Mouse (Mus musculus) liver, postnatal 0 days (tissue): ENCODE results near the gene Themis2. TPM values are rescaled to one million over a fixed set of nuclear protein-coding genes. Genes with fewer than 3 reads are reported as not detected.

ENCODE experiments used
- ATAC-seq: fragments of 200-750 bp; cut with Nextera tagmentation; 2 replicates; pipeline ENCODE4 v1.8.0; 2017; ENCODE audit warnings: mild to moderate bottlenecking, moderate library complexity
- DNase-seq: peaks from one replicate; pipeline ENCODE4 v3.0.0-alpha.2; 2016
- H3K27ac ChIP-seq: fragments of 300-500 bp; sonication (generic); 2 replicates; pipeline ENCODE4 v1.5.1; 2014; ENCODE audit warnings: antibody characterized with exemption, moderate library complexity, mild to moderate bottlenecking, low read depth
- H3K27me3 ChIP-seq: fragments of 300-500 bp; sonication (generic); 2 replicates; pipeline ENCODE4 v1.6.1; 2014; ENCODE audit warnings: low read length, control low read depth, mixed read lengths; ENCODE audit not compliant: insufficient read depth
- H3K36me3 ChIP-seq: fragments of 300-500 bp; sonication (generic); replicated peaks from 2 replicates; pipeline ENCODE4 v1.6.1; 2014; ENCODE audit warnings: mild to moderate bottlenecking, control low read depth, low read length, moderate library complexity, mixed read lengths; ENCODE audit not compliant: insufficient read depth
- H3K4me1 ChIP-seq: fragments of 300-500 bp; sonication (generic); 2 replicates; pipeline ENCODE4 v1.6.1; 2014; ENCODE audit warnings: antibody characterized with exemption, mild to moderate bottlenecking, control low read depth; ENCODE audit not compliant: insufficient read depth
- H3K4me2 ChIP-seq: fragments of 300-500 bp; sonication (generic); 2 replicates; pipeline ENCODE4 v1.6.1; 2014; ENCODE audit warnings: low read depth, mild to moderate bottlenecking, low read length, moderate library complexity, mixed read lengths
- H3K4me3 ChIP-seq: fragments of 300-500 bp; sonication (generic); 2 replicates; pipeline ENCODE4 v1.5.1; 2014; ENCODE audit warnings: low read depth, low read length
- H3K9ac ChIP-seq: fragments of 300-500 bp; sonication (generic); replicated peaks from 2 replicates; pipeline ENCODE4 v1.6.1; 2014; ENCODE audit warnings: mild to moderate bottlenecking, moderate library complexity
- H3K9me3 ChIP-seq: fragments of 300-500 bp; sonication (generic); 2 replicates; pipeline ENCODE4 v1.6.1; 2016; ENCODE audit warnings: mild to moderate bottlenecking, control low read depth, low read length, mixed read lengths
- CTCF ChIP-seq: sonication (generic); IDR thresholded peaks from 2 replicates; pipeline ENCODE4 v1.5.1; 2016; ENCODE audit warnings: antibody characterized with exemption, low read depth
- EP300 ChIP-seq: IDR thresholded peaks from 2 replicates; pipeline ENCODE4 v1.6.1; 2016; ENCODE audit warnings: antibody characterized with exemption, low read depth, mild to moderate bottlenecking
- WGBS: fragments of 180-500 bp; shearing (Covaris S2); extraction: QIAGEN DNeasy Blood & Tissue Kit; methylation state at CpG from one replicate; pipeline ENCODE4 v1.1.7; 2014; ENCODE audit not compliant: insufficient replicate concordance; 5-methylcytosine and 5-hydroxymethylcytosine counted together
- polyA plus RNA-seq: library from polyadenylated mRNA; unstranded; fragments of >200 nt; fragmentation: Nextera tagmentation; extraction: Ambion mirVana; gene quantifications from 2 replicates; pipeline ENCODE4 v1.2.1, GENCODE M21; 2015

Gene Themis2
- polyA plus RNA-seq, 1 experiment from 2014 or later: 3.1 TPM

- H3K4me1 ChIP-seq: no peaks in the 10 kb centered on the region; the same call in 1 of the 2 replicates
- H3K4me2 ChIP-seq: no peak overlapping the region
- ATAC-seq (no peak), DNase-seq (no peak)
- 60% methylated on average over 2 of the region's 2 CpGs for WGBS
- H3K36me3 ChIP-seq: peaks cover 12% of the 10 kb centered on the region
- no peaks in the 10 kb centered on the region for H3K27me3 ChIP-seq
- no peak for TF ChIP-seq EP300
- no peak for TF ChIP-seq CTCF
- H3K9me3 ChIP-seq: no peaks in the 10 kb centered on the region
- no peak overlapping the region for H3K4me3 ChIP-seq
- no peak overlapping the region for H3K27ac ChIP-seq
- no peak overlapping the region for H3K9ac ChIP-seq
Observed at GRCm38 (mm10) chr4:132783732-132784131, 12.5 kb downstream of the Themis2 start.

- no peaks in the 10 kb centered on the region for H3K27me3 ChIP-seq
- peaks cover 45% of the 10 kb centered on the region for H3K36me3 ChIP-seq
- H3K27ac ChIP-seq: no peak overlapping the region
- TF ChIP-seq EP300 (no peak), CTCF (no peak; the same call in 1 of the 2 replicates)
- DNase-seq (no peak), ATAC-seq (0 out of 2 replicates have a peak, but pooled peaks have one; percentile 18)
- H3K9ac ChIP-seq: no peak overlapping the region
- no peak overlapping the region for H3K4me2 ChIP-seq
- WGBS: 76% methylated on average over 4 of the region's 4 CpGs
- no peaks in the 10 kb centered on the region; the same call in 1 of the 2 replicates for H3K4me1 ChIP-seq
- no peaks in the 10 kb centered on the region for H3K9me3 ChIP-seq
- H3K4me3 ChIP-seq: no peak overlapping the region
Observed at GRCm38 (mm10) chr4:132780288-132780687, 15.9 kb downstream of the Themis2 start.

- TF ChIP-seq EP300 (no peak), CTCF (no peak)
- ATAC-seq (no peak), DNase-seq (no peak)
- no peak overlapping the region for H3K4me3 ChIP-seq
- H3K36me3 ChIP-seq: peaks cover 61% of the 10 kb centered on the region
- H3K9ac ChIP-seq: no peak overlapping the region
- no peaks in the 10 kb centered on the region; the same call in 1 of the 2 replicates for H3K4me1 ChIP-seq
- no peaks in the 10 kb centered on the region for H3K27me3 ChIP-seq
- H3K9me3 ChIP-seq: no peaks in the 10 kb centered on the region
- no peak overlapping the region for H3K4me2 ChIP-seq
- H3K27ac ChIP-seq: no peak overlapping the region
- 91% methylated on average over 6 of the region's 6 CpGs for WGBS
Observed at GRCm38 (mm10) chr4:132778562-132779201, 17.5 kb downstream of the Themis2 start.

GRCm38 (mm10) chr4:132776764-132777163 lies 19.4 kb downstream of the Themis2 start:
- Histone ChIP-seq H3K36me3 (peaks cover 75% of the 10 kb centered on the region), H3K27ac (no peak overlapping the region), H3K4me3 (no peak overlapping the region), H3K9ac (no peak overlapping the region), H3K9me3 (no peaks in the 10 kb centered on the region), H3K27me3 (no peaks in the 10 kb centered on the region), H3K4me2 (no peak overlapping the region), H3K4me1 (no peaks in the 10 kb centered on the region)
- 82% methylated on average over 5 of the region's 5 CpGs for WGBS
- ATAC-seq: 0 out of 2 replicates have a peak, but pooled peaks have one; percentile 19
- TF ChIP-seq CTCF: peak; percentile 87
- no peak for TF ChIP-seq EP300
- DNase-seq: peak; percentile 84

- no peak for ATAC-seq
- WGBS: 78% methylated on average over 3 of the region's 3 CpGs
- peaks cover 92% of the 10 kb centered on the region for H3K36me3 ChIP-seq
Observed at GRCm38 (mm10) chr4:132774905-132775304, 21.3 kb downstream of the Themis2 start.

GRCm38 (mm10) chr4:132771776-132772175 lies 24.4 kb downstream of the Themis2 start:
- 85% methylated on average over 9 of the region's 9 CpGs for WGBS
- no peak for ATAC-seq
- no peak overlapping the region for H3K4me2 ChIP-seq
- H3K27me3 ChIP-seq: no peaks in the 10 kb centered on the region
- TF ChIP-seq CTCF (no peak), EP300 (no peak)
- no peak overlapping the region for H3K4me3 ChIP-seq
- no peak overlapping the region for H3K27ac ChIP-seq
- peaks cover 65% of the 10 kb centered on the region for H3K36me3 ChIP-seq
- no peak for DNase-seq
- no peak overlapping the region for H3K9ac ChIP-seq
- H3K9me3 ChIP-seq: no peaks in the 10 kb centered on the region
- H3K4me1 ChIP-seq: peaks cover 10% of the 10 kb centered on the region

More at GRCm38 (mm10) chr4:132774905-132775304, 21.3 kb downstream of the Themis2 start:
- Histone ChIP-seq H3K9me3 (no peaks in the 10 kb centered on the region), H3K27ac (no peak overlapping the region), H3K9ac (no peak overlapping the region), H3K4me1 (no peaks in the 10 kb centered on the region), H3K4me2 (no peak overlapping the region), H3K4me3 (no peak overlapping the region), H3K27me3 (no peaks in the 10 kb centered on the region)
- no peak for DNase-seq
- no peak for TF ChIP-seq EP300
- TF ChIP-seq CTCF: no peak
